In genomic region chr16:78313135-78313887, GRCm38 (mm10) we compare ENCODE assay signal across 11 mouse cellular contexts. TPM values are rescaled to one million over a fixed set of nuclear protein-coding genes. Genes with fewer than 3 reads are reported as not detected.
DNase-seq lines count a peak whose midpoint lies in the region; ATAC-seq and TF ChIP-seq lines count a peak whose summit lies in the region.
"Had no signal": no experiment of that assay in that cellular context is flagged by ENCODE, and none has a peak within 500 bp of the region (broad histone marks: within the 10 kb centered on the region; RNA-seq: fewer than 3 reads in every experiment).

No protein-coding gene starts in this region.

- no peaks in the 10 kb centered on the region for H3K27me3 ChIP-seq in heart, embryonic 12.5 days (replicated peaks)
- H3K27me3 ChIP-seq in forebrain, embryonic 15.5 days: no peaks in the 10 kb centered on the region
- no peaks in the 10 kb centered on the region for H3K27me3 ChIP-seq in limb, embryonic 13.5 days
- H3K27me3 ChIP-seq in thymus, adult 2 months (ENCODE audit: control insufficient read depth, insufficient read depth, low read length): no peaks in the 10 kb centered on the region

- H3K4me3 ChIP-seq in heart, embryonic 12.5 days: no peak overlapping the region
- H3K4me3 ChIP-seq in forebrain, embryonic 15.5 days: peak overlapping the region; percentile 17
- H3K4me3 ChIP-seq in limb, embryonic 13.5 days: no peak overlapping the region
- H3K4me3 ChIP-seq in thymus, adult 2 months (ENCODE audit: control insufficient read depth, insufficient read depth, low read length): no peak overlapping the region

- no peaks in the 10 kb centered on the region for H3K9me3 ChIP-seq in heart, embryonic 12.5 days (replicated peaks)
- H3K9me3 ChIP-seq in forebrain, embryonic 15.5 days: no peaks in the 10 kb centered on the region
- H3K9me3 ChIP-seq in limb, embryonic 13.5 days: no peaks in the 10 kb centered on the region

- H3K4me1 ChIP-seq in heart, embryonic 12.5 days (replicated peaks): peaks cover 70% of the 10 kb centered on the region
- peaks cover 27% of the 10 kb centered on the region for H3K4me1 ChIP-seq in forebrain, embryonic 15.5 days
- H3K4me1 ChIP-seq in limb, embryonic 13.5 days: peaks cover 27% of the 10 kb centered on the region
- no peaks in the 10 kb centered on the region for H3K4me1 ChIP-seq in thymus, adult 2 months (replicated peaks; ENCODE audit: control insufficient read depth, insufficient read depth, low read length)

- H3K36me3 ChIP-seq in heart, embryonic 12.5 days: no peaks in the 10 kb centered on the region
- no peaks in the 10 kb centered on the region for H3K36me3 ChIP-seq in forebrain, embryonic 15.5 days
- no peaks in the 10 kb centered on the region for H3K36me3 ChIP-seq in limb, embryonic 13.5 days
- no peaks in the 10 kb centered on the region for H3K36me3 ChIP-seq in thymus, adult 2 months (ENCODE audit: control insufficient read depth, insufficient read depth, low read length)

- no peak for TF ChIP-seq CTCF in thymus, adult 2 months (IDR thresholded peaks at IDR 0.05; ENCODE audit: borderline replicate concordance, control insufficient read depth, extremely low read depth, insufficient read depth, low read length, poor library complexity)

- no peak for ATAC-seq in heart, embryonic 12.5 days (ENCODE audit: insufficient number of reproducible peaks, low FRiP score)
- ATAC-seq in forebrain, embryonic 15.5 days (replicated peaks): peak; percentile 39
- ATAC-seq in limb, embryonic 13.5 days (ENCODE audit: low FRiP score, low read depth): no peak
- ATAC-seq: CD4-positive, CD25-positive, alpha-beta regulatory T cell, adult 4 months had no signal

- WGBS in heart, embryonic 12.5 days: 63% methylated on average over 16 of the region's 16 CpGs
- WGBS in forebrain, embryonic 15.5 days: 8% methylated on average over 16 of the region's 16 CpGs
- 47% methylated on average over 16 of the region's 16 CpGs for WGBS in limb, embryonic 13.5 days
- 88% methylated on average over 16 of the region's 16 CpGs for WGBS in thymus, adult 2 months

- peak overlapping the region; percentile 50 for H3K27ac ChIP-seq in heart, embryonic 12.5 days (ENCODE audit: poor library complexity, severe bottlenecking)
- no peak overlapping the region; the same call in 1 of the 2 replicates for H3K27ac ChIP-seq in forebrain, embryonic 15.5 days (replicated peaks)
- no peak overlapping the region for H3K27ac ChIP-seq in limb, embryonic 13.5 days
- no peak overlapping the region for H3K27ac ChIP-seq in thymus, adult 2 months (ENCODE audit: control insufficient read depth, insufficient read depth, low read length)

- peak overlapping the region; percentile 47; the same call in 1 of the 2 replicates for H3K4me2 ChIP-seq in heart, embryonic 12.5 days
- H3K4me2 ChIP-seq in forebrain, embryonic 15.5 days (replicated peaks): peak overlapping the region; percentile 38
- H3K4me2 ChIP-seq in limb, embryonic 13.5 days (replicated peaks): peak overlapping the region; percentile 26

- TF ChIP-seq POLR2A in thymus, adult 2 months (IDR thresholded peaks at IDR 0.05; ENCODE audit: control insufficient read depth, extremely low read depth, insufficient read depth, low read length, poor library complexity): no peak

- no peak overlapping the region for H3K9ac ChIP-seq in heart, embryonic 12.5 days
- H3K9ac ChIP-seq in forebrain, embryonic 15.5 days (replicated peaks): no peak overlapping the region; the same call in 1 of the 2 replicates
- H3K9ac ChIP-seq in limb, embryonic 13.5 days: no peak overlapping the region

- DNase-seq in heart, postnatal 4 days: no peak
- DNase-seq in brain, adult 2 months (ENCODE audit: low read depth, low spot score): peak; percentile 30
- no peak for DNase-seq in thymus, adult 2 months
- DNase-seq in frontal cortex, postnatal 10 days (ENCODE audit: low spot score in 2 of 2): no peak
- DNase-seq in ovary, adult 18-20 months (ENCODE audit: low spot score): no peak
- DNase-seq: cerebellum, postnatal 14 days; thymus, adult 18-20 months had no signal

RNA-seq across cellular contexts. Expression of gene Cxadr, which starts 12.0 kb away (rescaled TPM):
- 43.6 and 43.7 TPM in 2 replicates for polyA plus RNA-seq in heart, embryonic 12.5 days (2016; fragmentation: Nextera tagmentation; extraction: Ambion mirVana)
- 10 to 100 TPM; 43.7 to 47.3 TPM for total RNA-seq in heart, postnatal 4 days (2021)
- 139 and 147 TPM in 2 replicates for polyA plus RNA-seq in forebrain, embryonic 15.5 days (2015; fragmentation: Nextera tagmentation; extraction: Ambion mirVana)
- polyA plus RNA-seq in limb, embryonic 13.5 days (2015; fragmentation: Nextera tagmentation; extraction: Ambion mirVana): 22.9 and 25.6 TPM in 2 replicates
- 2.8 and 4.5 TPM in 2 replicates for polyA plus RNA-seq in thymus, adult 2 months (2012; rRNA removed)
